Mouse (Mus musculus) myocyte (in vitro differentiated cells): ENCODE results near the gene Plcb2. TPM values are rescaled to one million over a fixed set of nuclear protein-coding genes. Genes with fewer than 3 reads are reported as not detected.

Experiments
- H3K27me3 ChIP-seq: one replicate; pipeline ENCODE4 v1.6.1; 2011; ENCODE audit not compliant: control insufficient read depth, insufficient read depth, insufficient read length
- H3K36me3 ChIP-seq: one replicate; pipeline ENCODE4 v1.6.1; 2011; ENCODE audit not compliant: control insufficient read depth, insufficient read depth
- H3K4me2 ChIP-seq: one replicate; pipeline ENCODE4 v1.6.1; 2011; ENCODE audit warnings: low read depth, control low read depth
- H3K4me3 ChIP-seq: one replicate; pipeline ENCODE4 v1.5.1; 2011; ENCODE audit warnings: mild to moderate bottlenecking, control low read depth, moderate library complexity
- H3K79me2 ChIP-seq: one replicate; pipeline ENCODE4 v1.6.1; 2011; ENCODE audit not compliant: control insufficient read depth, insufficient read depth
- H3ac ChIP-seq: one replicate; pipeline ENCODE4 v1.6.1; 2011; ENCODE audit not compliant: control insufficient read depth, insufficient read length
- CEBPB ChIP-seq: IDR thresholded peaks from 2 replicates; pipeline ENCODE4 v1.6.1; 2011; ENCODE audit warnings: mild to moderate bottlenecking, moderate library complexity; ENCODE audit not compliant: poor library complexity, insufficient read depth, severe bottlenecking
- E2F4 ChIP-seq: IDR thresholded peaks from one replicate; pipeline ENCODE4 v1.6.1; 2011; ENCODE audit warnings: mild to moderate bottlenecking, control low read depth, moderate library complexity; ENCODE audit not compliant: insufficient read depth
- MAX ChIP-seq: IDR thresholded peaks from one replicate; pipeline ENCODE4 v1.6.1; 2011; ENCODE audit warnings: low read depth, mild to moderate bottlenecking, control low read depth
- MYOD1 ChIP-seq, 3 experiments: IDR thresholded peaks; one replicate each; pipeline ENCODE4 v1.6.1; 2011; ENCODE audit warnings: control low read depth in 2 of 3, low read depth in 2 of 3, mild to moderate bottlenecking in 2 of 3, moderate library complexity in 1 of 3; ENCODE audit not compliant: insufficient read length in 2 of 3, control insufficient read depth in 1 of 3
- MYOG ChIP-seq, 3 experiments: IDR thresholded peaks; one replicate each; pipeline ENCODE4 v1.6.1; 2011; ENCODE audit warnings: control low read depth in 2 of 3, low read depth in 2 of 3, mild to moderate bottlenecking in 2 of 3; ENCODE audit not compliant: insufficient read length in 2 of 3, control insufficient read depth in 1 of 3, insufficient read depth in 1 of 3
- POLR2A ChIP-seq: IDR thresholded peaks from one replicate; pipeline ENCODE4 v1.6.1; 2011; ENCODE audit warnings: low read depth, mild to moderate bottlenecking, control low read depth, moderate library complexity; ENCODE audit not compliant: insufficient read length
- POLR2AphosphoS2 ChIP-seq: IDR thresholded peaks from one replicate; pipeline ENCODE4 v1.6.1; 2011; ENCODE audit warnings: low read depth, control low read depth; ENCODE audit not compliant: insufficient read length
- REST ChIP-seq: IDR thresholded peaks from one replicate; pipeline ENCODE4 v1.6.1; 2011; ENCODE audit warnings: mild to moderate bottlenecking, control low read depth, moderate library complexity; ENCODE audit not compliant: insufficient read depth, insufficient read length
- SRF ChIP-seq: IDR thresholded peaks from one replicate; pipeline ENCODE4 v1.6.1; 2011; ENCODE audit warnings: low read depth; ENCODE audit not compliant: control insufficient read depth, insufficient read length
- TCF12 ChIP-seq: IDR thresholded peaks from one replicate; pipeline ENCODE4 v1.6.1; 2011; ENCODE audit warnings: mild to moderate bottlenecking, control low read depth; ENCODE audit not compliant: poor library complexity, insufficient read depth, severe bottlenecking
- TCF3 ChIP-seq: IDR thresholded peaks from one replicate; pipeline ENCODE4 v1.6.1; 2011; ENCODE audit warnings: low read depth, control low read depth; ENCODE audit not compliant: insufficient read length
- USF1 ChIP-seq: IDR thresholded peaks from one replicate; pipeline ENCODE4 v1.6.1; 2011; ENCODE audit warnings: low read depth, mild to moderate bottlenecking, control low read depth, moderate library complexity
- polyA plus RNA-seq: library from polyadenylated mRNA; unstranded; fragments of >200 nt; fragmentation: generic; extraction: Trizol; gene quantifications from one replicate; pipeline ENCODE4 v1.2.1, GENCODE M21; 2012; ENCODE audit warnings: missing spikeins

The Plcb2 gene
- polyA plus RNA-seq, 1 experiment, result not detected

DNA sequence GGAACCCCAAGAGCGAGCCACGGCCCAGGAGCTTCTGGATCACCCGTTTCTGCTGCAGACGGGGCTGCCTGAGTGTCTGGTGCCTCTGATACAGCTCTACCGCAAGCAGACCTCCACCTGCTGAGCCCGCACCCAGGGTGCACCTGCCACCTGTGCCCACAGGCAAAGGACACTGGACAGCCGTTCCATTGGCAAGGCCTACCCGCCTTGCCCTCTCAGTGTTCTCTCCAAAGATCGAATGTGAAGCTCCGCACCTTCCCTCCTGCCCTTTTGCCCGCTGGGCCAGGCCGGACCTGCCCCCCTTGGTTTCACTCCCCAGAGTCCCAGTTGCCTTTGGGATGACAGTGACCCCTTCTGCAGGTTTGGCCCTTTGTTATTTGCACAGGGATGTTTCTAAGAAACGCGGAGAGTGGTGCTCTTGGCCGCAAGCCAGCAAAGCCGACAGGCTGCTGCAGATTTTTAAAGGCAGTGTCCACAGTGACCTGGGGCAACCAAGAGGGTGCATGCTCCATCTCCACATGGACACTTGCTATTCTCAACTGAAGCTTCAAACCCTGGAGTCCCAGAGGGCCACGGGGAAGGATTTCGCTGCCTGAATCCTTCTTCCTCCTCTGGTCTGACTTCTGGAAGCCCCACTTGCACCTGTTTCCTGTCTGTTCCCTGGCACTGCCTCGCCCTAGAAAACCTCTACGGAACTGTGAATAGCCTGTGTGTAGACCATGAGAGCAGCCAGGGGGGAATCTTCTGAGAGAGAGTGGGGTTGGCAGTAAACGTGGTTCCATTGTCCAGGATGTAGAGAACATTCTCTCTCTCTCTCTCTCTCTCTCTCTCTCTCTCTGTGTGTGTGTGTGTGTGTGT, 31.6 kb downstream of the Plcb2 start:
- no peak for TF ChIP-seq POLR2AphosphoS2
- peak in 2 of 3 experiments; percentile 77 to 80 for TF ChIP-seq MYOD1 (IDR thresholded peaks at IDR 0.05; ENCODE audit: control insufficient read depth in 1 of 3, insufficient read length in 2 of 3, low read depth in 2 of 3)
- Histone ChIP-seq H3K36me3 (no peaks in the 10 kb centered on the region), H3ac (no peak overlapping the region), H3K4me3 (no peak overlapping the region), H3K79me2 (no peaks in the 10 kb centered on the region), H3K27me3 (peaks cover 16% of the 10 kb centered on the region), H3K4me2 (no peak overlapping the region)

GRCm38 (mm10) chr2:118695677-118696232, 32.5 kb downstream of the Plcb2 start:
- H3K4me2 ChIP-seq, result no peak overlapping the region
- TF ChIP-seq POLR2AphosphoS2 (no peak), CEBPB (no peak), POLR2A (no peak)
- no peak overlapping the region for H3K4me3 ChIP-seq
- H3ac ChIP-seq, result no peak overlapping the region
- no peaks in the 10 kb centered on the region for H3K36me3 ChIP-seq
- peaks cover 13% of the 10 kb centered on the region for H3K27me3 ChIP-seq
- H3K79me2 ChIP-seq, result no peaks in the 10 kb centered on the region

DNA sequence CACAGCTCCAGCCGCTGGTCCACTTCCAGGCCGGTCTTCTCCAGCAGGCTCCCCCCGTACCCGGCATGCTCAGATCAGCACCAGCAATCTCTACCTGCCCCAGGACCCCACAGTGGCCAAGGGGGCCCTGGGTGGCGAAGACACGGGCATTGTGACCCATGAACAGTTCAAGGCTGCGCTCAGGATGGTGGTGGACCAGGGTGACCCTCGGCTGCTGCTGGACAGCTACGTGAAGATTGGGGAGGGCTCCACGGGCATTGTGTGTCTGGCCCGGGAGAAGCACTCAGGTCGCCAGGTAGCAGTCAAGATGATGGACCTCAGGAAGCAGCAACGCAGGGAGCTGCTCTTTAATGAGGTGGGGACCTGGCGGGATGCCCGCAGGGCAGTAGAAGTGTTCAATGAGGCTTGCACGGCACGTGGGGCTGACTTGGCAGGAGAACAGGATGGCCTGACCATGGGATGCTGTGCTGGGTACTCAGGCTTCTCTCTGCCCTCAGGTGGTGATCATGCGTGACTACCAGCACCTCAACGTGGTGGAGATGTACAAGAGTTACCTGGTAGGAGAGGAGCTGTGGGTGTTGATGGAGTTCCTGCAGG, 34.8 kb downstream of the Plcb2 start:
- Histone ChIP-seq H3ac (no peak overlapping the region), H3K4me2 (no peak overlapping the region), H3K36me3 (no peaks in the 10 kb centered on the region), H3K79me2 (no peaks in the 10 kb centered on the region), H3K27me3 (peaks cover 17% of the 10 kb centered on the region), H3K4me3 (no peak overlapping the region)
- TF ChIP-seq MAX (no peak), REST (no peak), SRF (no peak), E2F4 (no peak), TCF3 (no peak), POLR2A (no peak), MYOD1 (IDR thresholded peaks at IDR 0.05; ENCODE audit: control insufficient read depth in 1 of 3, insufficient read length in 2 of 3, low read depth in 2 of 3) (no peak), MYOG (IDR thresholded peaks at IDR 0.05; ENCODE audit: control insufficient read depth in 1 of 3, insufficient read depth in 1 of 3, insufficient read length in 2 of 3, low read depth in 2 of 3) (no peak), USF1 (no peak), POLR2AphosphoS2 (no peak), TCF12 (no peak), CEBPB (no peak)

GRCm38 (mm10) chr2:118689875-118690274, 38.4 kb downstream of the Plcb2 start:
- Histone ChIP-seq H3K4me3 (no peak overlapping the region), H3K36me3 (no peaks in the 10 kb centered on the region), H3ac (no peak overlapping the region), H3K27me3 (peaks cover 17% of the 10 kb centered on the region), H3K4me2 (no peak overlapping the region), H3K79me2 (no peaks in the 10 kb centered on the region)
- TF ChIP-seq MAX (no peak), TCF3 (no peak), MYOG (IDR thresholded peaks at IDR 0.05; ENCODE audit: control insufficient read depth in 1 of 3, insufficient read depth in 1 of 3, insufficient read length in 2 of 3, low read depth in 2 of 3) (peak in 2 of 3 experiments; percentile 18 to 55)

- TF ChIP-seq POLR2A (no peak), SRF (no peak), REST (no peak), TCF12 (no peak), E2F4 (no peak), POLR2AphosphoS2 (no peak), MAX (no peak), MYOD1 (IDR thresholded peaks at IDR 0.05; ENCODE audit: control insufficient read depth in 1 of 3, insufficient read length in 2 of 3, low read depth in 2 of 3) (no peak), TCF3 (no peak), CEBPB (no peak), MYOG (IDR thresholded peaks at IDR 0.05; ENCODE audit: control insufficient read depth in 1 of 3, insufficient read depth in 1 of 3, insufficient read length in 2 of 3, low read depth in 2 of 3) (no peak), USF1 (no peak)
- Histone ChIP-seq H3K4me3 (no peak overlapping the region), H3K4me2 (no peak overlapping the region), H3ac (no peak overlapping the region), H3K79me2 (no peaks in the 10 kb centered on the region), H3K36me3 (no peaks in the 10 kb centered on the region), H3K27me3 (peaks cover 4% of the 10 kb centered on the region)
Measured at GRCm38 (mm10) chr2:118687791-118688190, 40.4 kb downstream of the Plcb2 start.
